Mouse (Mus musculus) small intestine, adult 2 months (tissue): Measurements from ENCODE around the gene Ephb3.

Experiments used
- CTCF ChIP-seq: fragments of 200-500 bp; IDR thresholded peaks from 2 replicates; pipeline ENCODE4 v1.5.1; 2012; ENCODE audit warnings: low read depth, mild to moderate bottlenecking, control low read depth, inconsistent platforms, low read length, moderate library complexity, mixed read lengths; ENCODE audit not compliant: insufficient replicate concordance, insufficient read length; ENCODE audit errors: extremely low read depth
- POLR2A ChIP-seq: fragments of 200-500 bp; IDR thresholded peaks from 2 replicates; pipeline ENCODE4 v1.6.1; 2012; ENCODE audit warnings: low read depth, mild to moderate bottlenecking, control low read depth, inconsistent platforms, low read length, moderate library complexity

DNA sequence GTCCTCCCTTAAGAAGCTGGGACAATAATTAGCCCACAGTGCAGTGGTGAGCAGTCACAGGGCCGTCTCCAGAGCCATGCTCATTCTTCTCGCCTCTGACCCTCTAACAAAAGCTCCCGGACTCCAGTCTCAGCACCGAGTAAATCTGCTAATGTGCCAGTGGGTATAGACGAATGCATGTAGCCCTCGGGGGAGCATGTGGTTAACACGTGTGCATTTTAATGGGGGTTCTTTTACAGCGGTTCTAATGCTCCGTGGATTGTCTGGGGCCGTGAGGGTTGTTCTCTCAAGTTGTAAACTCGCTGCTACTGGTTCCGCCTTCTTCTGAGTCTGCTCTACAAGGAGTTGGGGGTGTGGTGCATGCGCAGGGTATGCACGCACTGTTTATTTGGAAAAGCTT is 13.0 kb upstream of the Ephb3 start:
- TF ChIP-seq POLR2A, result no peak
- no peak for TF ChIP-seq CTCF
